Mouse (Mus musculus): Measurements from ENCODE around the gene Hmgn1. TPM values are rescaled to one million over a fixed set of nuclear protein-coding genes. Genes with fewer than 3 reads are reported as not detected.

Gene Hmgn1
- polyA plus RNA-seq, 1 experiment from 2014 or later, result 306 TPM

Other genes with a start within 250 kb of the Hmgn1 start
- 64.5 and 66.8 TPM in 2 replicates for gene Psmg1, start 136.8 kb downstream of the Hmgn1 start, polyA plus RNA-seq (2014; fragmentation: Nextera tagmentation; extraction: Ambion mirVana)
- 96.9 and 100 TPM in 2 replicates for gene Brwd1, start 45.2 kb downstream of the Hmgn1 start, polyA plus RNA-seq (2014; fragmentation: Nextera tagmentation; extraction: Ambion mirVana)
- 63.1 and 66.7 TPM in 2 replicates for gene Wrb, start 17.7 kb upstream of the Hmgn1 start, polyA plus RNA-seq (2014; fragmentation: Nextera tagmentation; extraction: Ambion mirVana)
- gene Lca5l, start 64.5 kb upstream of the Hmgn1 start, polyA plus RNA-seq (2014; fragmentation: Nextera tagmentation; extraction: Ambion mirVana), result 1.8 and 2.0 TPM in 2 replicates
- gene Sh3bgr, start 72.7 kb upstream of the Hmgn1 start, polyA plus RNA-seq (2014; fragmentation: Nextera tagmentation; extraction: Ambion mirVana), result 487 and 508 TPM in 2 replicates
- 0.04 TPM in 1 of 2 replicates, not detected in the other for gene B3galt5, start 108.1 kb upstream of the Hmgn1 start, polyA plus RNA-seq (2014; fragmentation: Nextera tagmentation; extraction: Ambion mirVana)